Mouse (Mus musculus) ES-Bruce4 (cell line): ENCODE measurements around the gene Ap5s1.

Experiments used
- CTCF ChIP-seq: IDR thresholded peaks from one replicate; pipeline ENCODE4 v1.8.1; 2011; ENCODE audit warnings: low read depth, low read length
- POLR2A ChIP-seq: IDR thresholded peaks from one replicate; pipeline ENCODE4 v1.8.1; 2011; ENCODE audit warnings: low read length; ENCODE audit not compliant: insufficient read depth

- TF ChIP-seq CTCF: no peak
- no peak for TF ChIP-seq POLR2A
Measured at GRCm38 (mm10) chr2:131189521-131190309, 17.2 kb upstream of the Ap5s1 start.
